Mouse (Mus musculus): ENCODE data around the gene P2rx5.

P2rx5 gene

DNA sequence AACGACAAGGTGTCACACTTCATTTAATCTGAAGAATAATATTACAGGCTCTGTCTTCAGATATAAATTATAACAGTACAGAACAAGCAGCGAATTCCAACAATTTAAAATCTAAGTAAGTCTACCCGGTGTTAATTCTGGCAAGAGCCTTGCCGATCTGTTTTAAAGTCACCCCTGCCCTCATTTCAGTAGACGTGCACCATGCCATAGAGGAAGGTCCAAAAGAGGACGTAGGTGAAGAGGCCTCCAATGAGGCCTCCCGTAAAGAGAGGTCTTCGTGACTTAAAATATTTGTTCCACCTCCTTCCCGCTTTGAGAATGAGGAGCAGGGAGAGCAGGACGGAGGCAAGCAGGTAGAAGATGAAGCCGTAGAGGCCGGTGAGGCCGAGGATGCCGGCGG lies 16.0 kb downstream of the P2rx5 start:
- DNase-seq (ENCODE audit: low spot score): no peak

DNA sequence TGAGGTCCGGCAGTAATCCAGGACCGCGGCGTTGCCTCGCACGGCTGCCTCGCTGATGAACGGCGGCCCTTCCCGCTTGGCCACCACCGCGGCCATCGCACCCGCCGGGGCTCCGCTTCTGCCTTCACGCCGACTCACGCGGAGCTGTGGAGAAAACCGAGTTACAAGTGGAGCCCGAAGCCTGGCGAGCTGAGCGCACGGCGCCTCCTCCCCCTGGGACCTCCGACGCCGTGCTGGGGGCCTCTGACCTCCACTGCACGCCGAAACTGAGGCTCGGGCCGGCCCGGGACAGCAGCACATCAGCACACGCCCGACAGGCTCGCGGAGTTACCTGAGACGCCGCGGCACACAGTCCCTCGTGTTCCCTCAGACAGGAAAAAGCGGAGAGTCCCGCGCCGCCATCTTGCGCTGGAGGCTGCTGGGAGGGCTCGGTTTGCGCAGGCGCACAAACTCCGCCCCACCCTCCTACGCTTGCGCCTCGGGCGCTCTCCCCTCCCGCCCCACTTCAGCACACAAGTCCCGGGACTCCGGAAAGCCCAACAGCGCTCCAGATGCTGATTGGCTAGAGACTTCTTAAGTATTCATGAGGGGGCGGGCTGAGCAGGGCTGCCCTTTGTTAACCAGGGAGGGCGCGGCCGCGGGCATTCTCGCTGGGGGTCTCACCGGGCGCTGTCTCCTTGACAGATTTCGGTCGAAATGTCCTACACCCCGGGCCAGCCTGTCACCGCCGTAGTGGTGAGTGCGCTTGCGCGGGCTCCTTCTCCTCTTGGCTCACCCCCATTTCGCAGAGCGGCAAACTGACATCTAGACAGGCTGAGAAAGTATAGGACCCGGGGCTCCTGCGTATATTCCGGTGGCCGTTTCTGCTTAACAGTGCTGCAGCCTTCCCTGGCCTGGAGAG lies 16.6 kb downstream of the P2rx5 start, which contains the start of the genes Emc6 and Tax1bp3:
Emc6 (minus strand) TSS at position 430 of the 901 bp plus-strand sequence.
Tax1bp3 (plus strand) TSS at position 476 of the 901 bp plus-strand sequence.
- DNase-seq (ENCODE audit: low spot score): peak; percentile 95

DNA sequence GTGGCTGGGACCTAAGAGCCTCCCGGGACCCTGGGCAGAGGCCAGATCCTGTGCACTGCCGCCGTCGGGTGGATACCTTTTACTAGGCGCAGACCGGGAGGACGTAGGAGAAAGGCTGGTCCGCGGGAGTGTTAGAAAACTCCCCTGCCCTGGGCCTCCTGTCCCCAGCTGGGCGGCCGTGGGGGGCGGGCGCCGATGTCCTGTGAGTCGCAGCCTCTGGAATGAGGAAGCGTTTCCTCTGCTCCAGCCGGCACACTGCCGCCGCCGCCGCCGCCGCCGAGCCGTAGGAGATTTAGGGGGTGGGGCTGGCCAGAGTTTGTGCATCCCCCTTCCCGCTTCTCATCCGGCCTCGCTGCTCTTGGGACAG lies 17.3 kb downstream of the P2rx5 start:
- DNase-seq (ENCODE audit: low spot score): peak; percentile 67

DNA sequence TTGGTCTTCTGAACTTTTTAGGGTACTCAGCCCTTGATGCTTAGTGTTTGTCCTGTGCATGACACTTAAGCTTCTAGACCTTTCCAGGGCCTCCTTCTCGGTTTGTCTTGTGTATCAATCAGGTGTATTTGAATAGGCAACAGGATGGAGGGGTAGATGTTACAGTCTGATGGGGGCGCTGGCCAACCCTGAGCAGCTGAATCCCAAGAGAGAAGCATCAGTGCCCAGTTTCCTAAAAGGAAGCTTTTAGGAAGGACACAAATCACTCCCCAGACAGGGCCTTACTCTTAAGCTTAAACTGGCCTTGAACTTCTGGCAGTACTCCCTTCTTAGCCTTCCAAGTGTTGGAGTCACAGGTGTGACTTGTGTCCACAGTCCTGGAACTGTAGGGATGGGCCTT lies 17.7 kb downstream of the P2rx5 start:
- DNase-seq (ENCODE audit: low spot score): no peak

GRCm38 (mm10) chr11:73185872-73186615 lies 25.8 kb downstream of the P2rx5 start:
- DNase-seq (ENCODE audit: low spot score): no peak

DNA sequence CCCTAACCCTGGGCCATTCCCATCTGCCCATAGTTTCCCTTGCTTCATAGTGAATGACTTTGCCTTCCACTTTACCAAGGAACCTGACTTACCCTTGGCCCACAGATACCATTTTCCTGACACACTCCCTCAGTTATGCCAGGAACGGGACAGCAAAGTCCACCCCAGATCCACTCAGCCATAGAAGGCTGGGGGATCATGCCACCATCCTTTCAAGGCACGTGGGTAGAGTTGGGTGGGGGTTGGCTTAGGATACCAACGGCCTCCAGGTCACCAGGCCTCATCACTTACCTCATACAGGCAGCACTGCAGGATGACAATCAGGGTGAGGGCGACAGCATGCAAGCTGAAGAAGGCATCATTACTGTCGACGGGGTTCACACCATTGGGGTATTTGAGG lies 27.0 kb downstream of the P2rx5 start:
- no peak for DNase-seq (ENCODE audit: low spot score)

DNA sequence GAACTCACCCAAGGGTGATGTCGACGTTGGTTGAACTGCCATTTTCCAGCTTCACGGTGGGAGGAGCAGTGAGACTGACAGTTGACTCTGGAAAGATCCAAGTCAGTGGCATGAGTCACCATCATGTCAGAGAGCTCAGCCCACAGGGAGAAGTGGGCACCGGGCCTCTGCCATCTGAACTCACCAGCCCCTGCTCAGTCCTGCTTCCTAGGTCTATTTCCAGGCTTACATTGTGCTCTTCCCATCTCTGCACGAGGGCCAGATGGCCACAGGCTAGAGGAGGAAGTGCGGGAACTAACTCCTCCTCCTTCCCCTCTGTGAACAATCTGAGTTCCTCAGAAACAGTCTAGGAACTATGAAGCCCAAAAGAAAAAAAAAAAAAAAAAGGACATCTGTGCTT lies 32.8 kb downstream of the P2rx5 start:
- no peak for DNase-seq (ENCODE audit: low spot score)

DNA sequence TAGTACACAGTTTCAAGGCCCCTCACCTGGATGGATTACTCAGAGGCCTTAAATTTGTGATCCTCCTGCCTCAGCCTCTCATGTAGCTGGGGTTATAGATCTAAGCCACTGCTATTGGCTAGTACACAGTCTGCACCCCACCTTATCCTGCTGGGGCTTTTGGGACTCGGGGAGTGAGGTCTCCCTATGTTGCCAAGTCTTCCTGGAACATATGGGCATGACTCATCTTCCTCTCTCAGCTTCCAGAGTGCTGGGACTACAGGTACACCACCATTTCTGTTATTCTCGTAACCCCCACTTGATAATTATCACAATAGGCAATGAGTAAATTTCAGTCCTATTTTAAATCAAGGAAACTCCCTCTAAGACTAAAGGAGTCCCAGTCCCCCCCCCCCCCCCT lies 34.2 kb downstream of the P2rx5 start:
- DNase-seq (ENCODE audit: low spot score): no peak

- DNase-seq (ENCODE audit: low spot score): no peak
Measured at GRCm38 (mm10) chr11:73198190-73198589, 38.0 kb downstream of the P2rx5 start.

DNA sequence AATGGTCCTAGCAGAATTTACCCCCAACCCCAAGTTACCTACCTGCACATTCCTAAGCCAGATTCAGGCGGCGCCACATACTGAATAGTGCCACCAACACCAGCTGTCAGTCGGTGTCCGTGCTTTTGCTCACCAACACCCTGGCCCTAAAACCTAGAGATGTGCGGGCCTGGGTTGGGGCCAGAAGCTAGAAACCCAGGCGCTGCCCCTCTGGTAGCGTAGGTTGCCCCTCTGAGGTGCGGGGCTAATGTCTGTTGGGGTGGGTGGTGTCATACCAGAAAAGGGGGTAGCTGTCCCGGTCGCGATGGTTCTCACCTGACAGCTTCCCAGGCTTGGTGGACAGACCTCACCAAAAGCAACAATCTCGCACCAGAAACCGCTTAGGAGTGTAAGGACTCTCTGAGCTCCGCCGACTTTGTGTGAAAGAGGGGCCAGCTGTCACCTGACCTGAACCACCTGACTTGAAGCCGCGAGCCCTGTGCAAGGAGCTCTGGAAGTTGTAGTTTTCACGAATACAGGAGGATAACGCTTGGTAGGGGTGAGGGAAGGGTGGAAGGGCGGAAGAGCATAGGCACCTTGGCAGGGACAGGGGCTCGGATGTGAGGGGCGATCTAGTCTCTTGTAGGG lies 38.5 kb downstream of the P2rx5 start, which contains the start of gene Ctns:
Ctns (minus strand) TSS at position 440 of the 627 bp plus-strand sequence.
- no peak for DNase-seq (ENCODE audit: low spot score)

DNA sequence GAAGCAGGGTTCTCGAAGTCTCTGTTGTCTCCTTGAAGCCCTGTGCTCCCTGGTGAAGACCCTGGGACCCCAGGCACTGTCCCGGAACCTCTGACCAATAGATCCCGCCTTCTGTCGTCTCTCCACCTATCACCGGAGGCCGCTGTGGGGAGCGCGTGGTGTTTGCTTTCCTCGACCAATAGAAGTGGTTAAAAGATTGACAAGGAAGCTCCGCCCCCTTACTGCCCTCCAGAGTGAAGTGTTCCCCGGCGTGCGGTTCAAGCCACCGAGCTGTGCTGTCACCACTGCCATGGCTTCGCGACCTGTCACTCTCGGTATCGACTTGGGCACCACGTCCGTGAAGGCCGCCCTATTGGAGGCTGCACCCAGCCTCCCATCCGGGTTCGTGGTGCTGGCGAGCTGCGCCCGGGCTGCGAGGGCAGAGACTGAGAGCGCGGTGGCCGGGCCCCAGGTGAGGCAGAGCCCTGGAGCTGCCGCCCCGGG lies 39.0 kb downstream of the P2rx5 start, which contains the start of gene Shpk:
Shpk (plus strand) TSS at position 231 of the 483 bp plus-strand sequence.
- DNase-seq (ENCODE audit: low spot score): peak; percentile 87

DNA sequence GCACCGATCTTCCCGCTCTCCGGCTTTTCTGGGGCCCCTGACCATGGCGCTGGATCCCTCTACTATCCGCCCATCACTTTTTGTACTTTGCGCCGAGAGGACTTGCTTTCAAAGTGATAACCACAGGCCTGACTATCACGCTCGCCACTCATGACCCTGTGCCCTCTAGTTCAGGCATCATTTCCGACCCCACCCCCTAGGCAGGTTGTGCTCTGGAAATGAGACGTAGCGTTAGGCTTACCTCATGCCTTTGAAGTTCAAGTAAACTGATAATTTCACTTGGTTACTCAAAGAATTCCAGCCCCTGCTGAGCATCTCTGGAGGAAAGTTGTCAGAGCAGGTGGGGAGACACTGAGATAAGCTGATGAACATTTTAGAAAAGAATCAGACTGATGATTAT lies 39.7 kb downstream of the P2rx5 start:
- no peak for DNase-seq (ENCODE audit: low spot score)

DNA sequence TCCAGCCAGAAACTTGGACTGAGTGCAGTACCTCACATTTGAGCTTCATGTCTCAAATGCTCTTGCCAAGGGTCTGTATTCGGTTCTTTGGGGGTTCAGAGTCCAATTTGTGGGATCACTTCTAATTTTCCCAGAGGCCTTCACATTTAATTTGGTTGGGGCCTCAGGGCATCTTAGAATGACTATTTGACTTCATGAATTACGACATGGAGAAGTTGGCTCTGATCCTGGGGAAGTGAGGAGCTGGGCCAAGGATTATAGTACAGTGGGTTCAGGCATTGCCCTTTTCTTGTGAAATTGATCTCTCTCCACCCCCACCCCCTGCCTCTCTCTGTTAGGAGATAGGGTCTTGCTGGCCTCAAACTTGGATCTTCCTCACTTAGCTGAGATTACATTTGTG lies 40.8 kb downstream of the P2rx5 start:
- no peak for DNase-seq (ENCODE audit: low spot score)

GRCm38 (mm10) chr11:73201597-73201996 lies 41.4 kb downstream of the P2rx5 start:
- DNase-seq (ENCODE audit: low spot score): no peak

- no peak for DNase-seq (ENCODE audit: low spot score)
Measured at GRCm38 (mm10) chr11:73203895-73204294, 43.7 kb downstream of the P2rx5 start.

GRCm38 (mm10) chr11:73205194-73205593 lies 45.0 kb downstream of the P2rx5 start:
- no peak for DNase-seq (ENCODE audit: low spot score)

- DNase-seq (ENCODE audit: low spot score): no peak
Measured at GRCm38 (mm10) chr11:73207621-73208020, 47.4 kb downstream of the P2rx5 start.

DNA sequence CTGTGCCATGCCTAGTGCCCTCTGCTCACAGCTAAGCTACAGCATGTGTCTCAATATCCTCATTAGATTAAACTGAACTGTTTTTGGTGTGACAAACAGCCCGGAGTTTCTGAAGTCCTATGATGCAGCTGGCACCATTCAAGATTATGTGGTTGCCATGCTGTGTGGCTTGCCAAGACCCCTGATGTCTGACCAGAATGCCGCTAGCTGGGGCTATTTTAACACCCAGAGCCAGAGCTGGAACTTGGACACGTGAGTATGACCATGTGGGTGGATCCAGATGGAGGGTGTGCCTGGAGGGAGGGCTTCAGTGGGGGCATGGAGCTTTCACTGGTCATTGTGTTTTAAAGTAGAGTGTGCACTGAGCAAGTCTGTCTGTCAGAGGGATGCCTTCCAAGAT lies 53.7 kb downstream of the P2rx5 start:
- no peak for DNase-seq (ENCODE audit: low spot score)

GRCm38 (mm10) chr11:73219671-73220070 lies 59.5 kb downstream of the P2rx5 start:
- no peak for DNase-seq (ENCODE audit: low spot score)

DNA sequence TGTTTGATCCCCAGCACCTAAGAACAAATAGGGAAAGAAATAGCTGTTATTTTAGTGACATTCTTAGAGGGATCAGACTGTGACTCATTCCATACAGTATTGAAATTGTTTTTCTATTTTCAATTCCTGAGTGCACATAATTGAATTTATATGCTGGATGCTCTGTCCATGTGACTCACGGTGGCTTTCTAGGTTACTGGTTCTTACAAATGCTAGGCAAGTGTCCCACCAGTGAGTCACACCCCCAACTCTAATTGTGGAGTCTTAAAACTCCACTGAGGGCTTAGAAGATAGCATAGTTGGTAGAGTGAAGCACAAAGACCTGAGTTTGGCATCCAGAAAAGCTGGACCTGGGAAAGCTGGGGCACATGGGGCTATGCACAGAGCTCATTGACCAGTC lies 60.4 kb downstream of the P2rx5 start:
- DNase-seq (ENCODE audit: low spot score): no peak
